Mouse (Mus musculus): ENCODE measurements around the gene Cep112.

Gene Cep112

DNA sequence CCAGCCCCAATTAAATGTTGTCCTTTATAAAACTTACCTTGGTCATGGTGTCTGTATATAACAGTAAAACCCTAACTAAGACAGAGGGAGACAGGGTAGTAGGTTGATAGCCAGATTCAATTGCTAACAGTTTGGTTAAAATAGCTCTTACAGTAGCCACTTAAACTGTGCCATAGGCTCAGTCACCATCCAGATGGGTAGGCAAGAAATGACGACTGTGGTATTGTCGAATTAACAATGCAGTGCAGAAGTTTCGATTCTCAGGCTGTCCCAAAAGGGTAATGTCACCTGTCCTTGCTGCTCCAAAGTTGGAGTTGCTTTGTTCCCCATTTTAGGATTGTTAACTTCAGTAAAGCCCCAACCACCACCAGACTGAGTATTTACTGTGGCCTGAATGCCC lies 446.8 kb downstream of the Cep112 start:
- no peak for DNase-seq (ENCODE audit: low read depth, low spot score)

DNA sequence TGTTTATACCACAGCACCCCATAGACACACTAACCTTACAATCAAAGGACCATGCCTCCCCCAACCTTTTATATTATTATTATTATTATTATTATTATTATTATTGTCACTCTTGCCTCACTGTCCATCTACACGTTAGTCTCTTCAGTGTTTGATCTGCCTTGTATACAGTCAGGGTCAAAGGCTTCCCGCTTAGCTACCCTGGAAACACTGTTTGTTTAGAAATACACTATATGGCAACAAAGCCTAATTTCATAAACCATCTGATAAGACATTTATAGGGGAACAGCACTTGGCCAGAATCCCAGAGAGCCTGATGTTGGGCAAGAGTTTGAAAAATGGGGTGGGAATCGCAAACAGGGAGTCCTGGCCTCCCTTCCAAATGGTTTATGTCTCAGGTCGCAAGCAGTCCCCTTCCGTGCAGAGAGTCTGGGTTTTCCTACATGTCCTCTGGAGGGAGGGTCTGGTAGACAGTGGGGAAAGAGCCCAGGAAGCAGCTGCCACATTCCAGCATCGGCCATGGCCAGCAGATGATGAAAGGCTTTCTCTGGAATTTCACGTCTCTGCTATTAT lies 451.7 kb downstream of the Cep112 start:
- no peak for DNase-seq (ENCODE audit: low read depth, low spot score)

DNA sequence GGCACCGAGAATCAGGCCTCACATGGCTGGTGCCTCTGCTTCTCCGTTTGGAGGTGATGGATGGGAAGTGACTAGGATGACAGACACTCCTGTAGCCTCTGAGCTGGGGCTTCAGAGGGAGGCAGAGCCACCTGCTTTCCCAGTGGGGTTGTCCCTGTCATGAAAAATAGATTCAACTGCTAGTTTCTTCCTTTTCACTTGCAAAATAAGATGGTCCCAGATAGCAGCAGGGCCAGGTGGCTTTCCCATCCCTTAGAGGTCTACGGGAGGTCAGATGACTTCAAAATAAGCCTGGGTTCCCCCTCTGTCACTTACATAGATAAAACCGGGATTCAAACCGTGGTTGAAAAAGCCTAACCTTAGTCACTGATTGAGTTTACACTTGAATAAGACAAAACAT lies 452.5 kb downstream of the Cep112 start:
- DNase-seq (ENCODE audit: low read depth, low spot score): no peak

DNA sequence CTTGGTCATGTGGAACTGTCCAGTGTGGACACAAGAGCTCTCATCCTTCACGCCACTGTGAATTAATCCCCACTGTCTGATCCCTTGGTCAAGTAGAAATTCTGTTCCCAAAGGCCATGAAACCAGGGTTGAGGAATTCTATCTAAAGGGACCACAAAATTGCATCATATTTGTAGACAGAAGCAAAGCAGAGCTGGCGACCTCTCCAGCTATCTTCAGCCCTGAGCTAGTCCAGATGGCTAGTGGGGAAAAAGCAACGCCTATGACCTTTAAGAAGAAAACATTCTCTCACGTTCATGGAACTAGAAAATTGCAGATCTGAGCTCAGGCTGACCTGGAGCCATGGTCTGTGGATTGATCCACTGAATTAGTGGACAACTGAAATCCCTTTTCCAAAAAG lies 455.6 kb downstream of the Cep112 start:
- no peak for DNase-seq (ENCODE audit: low read depth, low spot score)

DNA sequence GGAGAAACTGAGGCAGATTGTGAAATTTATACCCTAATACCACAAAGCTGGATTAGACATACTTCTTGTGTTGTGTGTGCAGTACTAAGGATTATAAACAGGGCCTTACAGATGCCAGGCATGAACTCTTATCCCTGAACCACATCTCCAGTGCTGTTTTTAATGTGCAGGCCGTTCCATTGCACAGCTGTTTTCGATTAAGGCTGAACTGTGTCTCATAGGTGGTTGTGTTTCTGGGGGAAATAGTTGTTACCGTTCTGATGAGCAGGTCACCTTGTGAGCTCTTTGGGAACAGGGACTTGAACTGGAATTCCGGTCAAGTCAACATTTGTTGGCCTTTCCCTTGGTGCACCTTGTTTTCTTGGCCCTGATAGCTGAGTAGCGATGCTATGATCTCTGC lies 456.7 kb downstream of the Cep112 start:
- no peak for DNase-seq (ENCODE audit: low read depth, low spot score)

DNA sequence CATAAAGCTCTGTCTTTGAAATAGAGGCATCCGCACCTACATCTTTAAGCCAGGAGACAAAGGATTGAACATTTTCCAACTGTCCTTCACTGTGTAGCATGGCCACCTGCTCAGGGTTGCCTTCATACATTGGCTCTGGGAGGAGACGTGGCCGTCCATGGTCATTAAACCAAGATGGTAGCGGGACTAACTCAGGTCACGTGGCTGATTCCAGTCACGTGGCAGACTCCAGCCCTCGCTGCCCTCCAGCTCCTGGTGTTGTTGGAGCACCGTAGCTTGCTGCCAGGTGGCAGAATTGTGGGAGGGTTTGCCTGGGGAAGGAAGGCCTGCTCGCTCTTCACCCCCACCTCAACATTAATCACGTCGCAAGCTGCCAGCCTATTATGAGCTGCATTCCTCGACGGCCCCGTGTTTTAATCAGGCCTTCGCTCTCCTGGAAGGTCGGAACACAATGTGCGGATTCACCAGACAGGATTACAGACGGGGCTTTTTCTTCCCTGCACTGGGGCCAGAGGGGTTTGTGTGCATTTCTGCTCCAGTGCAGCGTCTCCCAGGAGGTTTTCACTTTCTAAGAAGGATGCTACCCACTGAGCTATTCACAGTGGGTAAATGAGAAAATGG lies 460.4 kb downstream of the Cep112 start:
- no peak for DNase-seq (ENCODE audit: low read depth, low spot score)

DNA sequence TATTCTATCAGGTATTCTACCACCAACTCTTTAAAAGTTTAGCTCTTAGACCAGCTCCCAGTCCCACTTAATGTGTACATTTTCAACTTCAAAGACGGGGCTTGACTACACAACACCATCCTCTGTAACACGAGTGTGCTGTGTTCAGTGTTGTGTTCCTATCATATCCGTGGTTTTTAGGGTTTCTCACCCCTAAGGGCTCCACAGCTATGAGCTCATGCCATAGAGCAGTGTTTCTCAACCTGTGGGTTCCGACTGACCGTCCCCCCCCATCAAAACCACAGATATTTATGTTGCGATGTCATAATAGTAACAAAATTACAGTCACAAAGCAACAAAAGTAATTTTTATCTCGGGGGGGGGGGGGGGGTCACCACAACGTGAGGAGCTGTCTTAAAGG lies 461.1 kb downstream of the Cep112 start:
- no peak for DNase-seq (ENCODE audit: low read depth, low spot score)

DNA sequence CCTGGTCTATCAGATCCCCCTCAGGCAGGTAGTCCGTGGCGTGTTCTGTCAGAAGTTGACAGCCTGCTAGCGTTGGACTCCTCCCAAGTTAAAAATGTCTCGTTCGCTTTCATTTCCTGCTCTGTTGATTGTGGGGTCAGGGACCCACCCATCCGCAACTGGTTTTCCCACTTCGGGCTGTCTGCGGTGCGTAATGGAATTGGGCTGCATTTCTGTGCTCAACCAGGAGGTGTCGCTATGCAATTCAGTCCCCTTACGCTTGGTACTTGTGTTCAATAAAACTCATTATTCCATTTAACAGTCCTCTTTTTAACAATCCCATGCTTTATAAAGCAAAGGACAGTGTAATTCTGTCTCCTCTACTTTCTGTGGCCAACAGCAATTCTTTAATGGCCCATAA lies 464.1 kb downstream of the Cep112 start:
- DNase-seq (ENCODE audit: low read depth, low spot score): no peak

DNA sequence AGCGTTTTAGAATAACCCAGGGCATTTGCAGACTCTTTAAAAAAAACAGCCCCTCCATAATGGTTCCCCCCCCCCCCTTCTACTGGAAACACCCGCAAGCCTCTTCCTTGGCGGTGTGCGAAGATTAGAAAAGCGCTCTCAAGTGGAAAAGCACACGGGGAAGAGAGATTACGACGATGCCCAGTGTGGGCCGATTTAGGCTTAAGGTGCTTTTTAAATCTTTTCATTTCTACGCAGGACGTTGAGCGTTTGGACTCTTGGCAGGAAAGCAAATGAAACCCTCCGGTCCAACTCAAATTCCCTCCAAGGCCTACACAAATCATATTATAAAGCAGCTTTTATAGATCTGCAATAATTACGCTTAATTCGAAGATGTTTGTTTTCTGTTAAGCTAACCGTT lies 465.6 kb downstream of the Cep112 start:
- DNase-seq (ENCODE audit: low read depth, low spot score): no peak

DNA sequence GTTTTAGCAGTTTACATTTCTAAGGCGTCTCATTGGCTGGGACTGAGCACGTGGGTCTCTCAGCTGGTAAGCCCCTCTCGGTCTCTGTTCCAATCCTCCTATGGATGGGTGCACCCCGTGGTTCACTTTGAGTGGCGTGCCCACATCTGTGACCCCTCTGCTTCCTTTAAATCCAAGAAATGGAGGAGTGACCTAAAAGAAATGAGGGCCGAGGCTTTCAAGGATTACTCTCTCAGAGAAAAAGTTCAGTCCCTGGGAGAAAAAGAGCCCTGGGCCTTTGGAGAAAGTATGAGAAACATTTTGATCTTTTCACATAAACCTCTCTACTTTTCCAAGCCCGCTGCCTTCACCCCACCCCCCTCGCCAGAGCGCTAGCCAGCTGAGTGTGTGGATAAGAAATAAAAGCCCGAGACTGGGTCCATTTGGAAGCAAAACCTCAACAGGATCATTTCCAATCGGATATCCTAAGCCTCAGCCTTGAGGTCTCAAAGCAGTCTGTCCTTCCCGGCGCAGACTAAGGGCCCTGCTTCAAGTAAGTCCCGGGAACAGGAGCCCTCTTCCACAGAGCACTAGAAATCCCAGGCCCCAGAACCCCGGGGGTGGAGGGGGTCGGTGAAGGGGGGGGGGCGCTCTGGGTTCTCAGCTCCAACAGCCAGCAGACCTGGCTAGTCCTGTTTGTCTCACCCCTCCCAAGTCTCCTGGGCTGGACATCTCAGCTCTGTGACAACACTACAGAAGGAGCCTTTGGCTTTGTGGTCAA lies 466.3 kb downstream of the Cep112 start:
- DNase-seq (ENCODE audit: low read depth, low spot score): no peak

DNA sequence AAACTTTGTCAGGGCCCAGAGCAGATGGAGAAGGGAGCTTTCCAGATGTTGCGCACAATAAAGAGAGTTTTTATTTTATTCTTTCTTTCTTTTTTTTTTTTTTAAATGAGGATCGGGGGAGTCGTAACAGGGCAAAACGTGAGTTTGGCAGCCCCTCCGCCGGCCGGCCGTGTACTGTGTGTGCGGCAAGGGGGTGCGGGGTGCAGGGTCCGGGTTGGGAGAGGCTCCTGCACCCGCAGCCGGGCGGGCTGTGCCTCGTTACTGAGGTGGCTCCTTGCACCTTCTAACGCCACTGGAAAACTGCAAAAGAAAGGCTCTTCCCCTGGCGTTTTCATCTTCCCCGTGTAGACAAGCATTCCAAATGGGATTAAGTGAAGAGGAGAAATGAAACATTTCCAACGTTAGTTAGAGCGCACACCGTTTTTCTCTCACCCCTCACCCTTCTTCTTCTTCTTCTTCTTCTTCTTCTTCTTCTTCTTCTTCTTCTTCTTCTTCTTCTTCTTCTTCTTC lies 466.9 kb downstream of the Cep112 start:
- no peak for DNase-seq (ENCODE audit: low read depth, low spot score)

DNA sequence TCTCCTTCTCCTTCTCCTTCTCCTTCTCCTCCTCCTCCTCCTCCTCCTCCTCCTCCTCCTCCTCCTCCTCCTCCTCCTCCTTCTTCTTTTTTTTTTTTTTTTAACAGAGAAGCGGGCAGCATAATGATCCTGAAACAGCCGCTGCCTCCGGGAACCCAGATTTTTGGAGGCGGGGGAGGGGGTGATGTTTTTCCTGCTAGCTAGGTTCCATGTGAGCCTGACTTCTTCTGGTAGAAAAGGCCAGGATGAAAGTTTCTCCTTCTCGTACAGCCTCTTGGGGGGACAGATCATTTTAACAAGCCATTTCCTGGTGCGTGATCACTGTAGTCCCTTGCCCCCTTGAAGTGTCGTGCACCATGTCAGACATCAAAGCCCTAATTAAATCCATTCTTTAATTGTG lies 467.4 kb downstream of the Cep112 start:
- no peak for DNase-seq (ENCODE audit: low read depth, low spot score)

DNA sequence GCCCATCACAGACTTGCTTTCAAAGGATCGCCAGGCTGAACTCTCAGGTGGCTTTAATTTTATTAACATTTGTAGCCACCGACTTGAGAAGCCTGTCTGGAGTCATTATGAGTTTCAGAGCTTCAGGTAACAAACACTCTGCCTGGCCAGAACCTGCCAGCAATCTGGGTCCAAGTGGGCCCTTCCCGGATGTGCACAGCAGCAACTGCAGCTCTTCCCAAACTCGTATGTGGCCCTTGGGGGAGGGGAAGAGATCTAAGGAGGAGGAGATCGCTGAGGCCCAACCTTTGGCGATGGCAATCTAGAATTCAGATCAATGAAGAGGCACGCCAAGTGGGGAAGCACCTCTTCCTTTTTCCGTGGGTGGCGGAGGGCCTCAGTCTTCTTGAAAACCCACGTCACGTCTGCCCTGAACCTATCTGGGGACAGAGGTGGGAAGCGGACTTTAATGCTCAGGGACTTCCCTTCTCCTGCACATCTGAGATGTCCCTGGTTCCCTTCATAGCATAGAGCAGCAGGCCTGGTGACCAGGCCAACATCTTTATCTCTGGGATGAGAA lies 468.3 kb downstream of the Cep112 start:
- no peak for DNase-seq (ENCODE audit: low read depth, low spot score)

DNA sequence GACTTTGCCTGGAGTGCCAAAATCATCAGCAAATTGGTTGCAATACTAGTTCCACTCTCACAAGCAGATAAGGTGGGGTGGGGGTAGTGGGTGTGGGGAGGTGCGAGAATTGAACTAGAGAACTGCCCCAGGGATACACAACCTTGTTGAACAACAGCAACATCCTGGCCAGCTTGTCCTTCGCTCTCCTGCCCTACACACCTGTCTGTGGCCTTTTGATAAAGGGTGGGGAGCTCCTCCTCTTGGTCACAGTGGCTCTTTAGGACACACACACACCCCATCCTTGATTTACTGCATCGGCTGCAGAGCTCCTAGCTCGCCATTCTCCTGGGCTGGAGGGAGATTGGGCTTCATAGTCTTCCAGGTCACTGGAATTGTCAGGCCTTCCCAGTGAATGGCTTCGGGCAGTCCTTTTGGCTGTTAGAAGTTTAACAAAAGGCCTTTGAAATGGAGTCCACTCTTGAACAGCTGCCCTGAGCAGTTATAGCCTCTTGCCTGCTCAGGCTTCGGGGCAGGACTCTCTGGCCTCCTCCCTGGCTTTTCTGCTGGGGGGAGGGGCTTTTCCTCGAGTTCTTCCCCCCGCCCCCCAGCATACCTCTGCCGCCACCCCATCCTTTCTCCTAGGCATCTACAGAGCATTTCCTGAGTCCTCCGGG lies 469.0 kb downstream of the Cep112 start:
- DNase-seq (ENCODE audit: low read depth, low spot score): no peak

DNA sequence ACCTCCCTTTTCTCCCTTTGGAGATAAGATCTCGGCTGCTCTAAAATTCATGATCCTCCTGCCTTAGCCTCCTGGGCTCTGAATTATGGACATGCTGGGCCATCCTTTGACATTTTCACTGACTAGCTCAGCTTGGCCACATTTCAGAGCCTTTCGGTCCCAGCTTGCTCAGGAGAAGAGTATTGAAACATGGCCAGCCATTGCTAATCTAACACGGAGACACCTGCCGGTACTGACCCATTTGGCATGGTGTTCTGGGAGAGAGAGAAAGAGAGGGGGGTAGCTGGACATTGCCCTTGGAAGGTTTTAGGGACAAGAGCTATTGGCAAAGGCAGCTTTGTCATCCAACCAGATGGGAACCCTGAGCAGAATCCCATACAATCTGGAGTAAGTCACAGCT lies 472.0 kb downstream of the Cep112 start:
- no peak for DNase-seq (ENCODE audit: low read depth, low spot score)

DNA sequence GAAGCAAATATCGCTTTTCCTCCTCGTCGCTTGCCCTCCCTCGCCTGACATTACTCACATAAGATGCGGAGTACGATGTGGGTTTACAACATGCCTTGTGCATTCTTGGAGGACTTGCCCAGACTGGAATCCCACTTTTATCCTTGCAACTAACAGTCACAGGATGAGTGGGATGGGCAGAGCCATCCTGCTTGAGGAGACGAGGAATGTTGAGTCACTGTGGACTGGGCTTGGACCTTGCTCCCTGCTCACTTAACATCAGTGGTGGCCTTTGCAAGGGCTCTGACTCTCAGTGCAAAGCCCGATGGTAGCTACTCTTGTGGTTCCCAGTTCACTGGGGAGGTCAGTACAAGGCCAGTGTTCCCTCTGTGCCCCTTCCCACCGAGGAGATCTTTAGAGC lies 473.1 kb downstream of the Cep112 start:
- no peak for DNase-seq (ENCODE audit: low read depth, low spot score)

DNA sequence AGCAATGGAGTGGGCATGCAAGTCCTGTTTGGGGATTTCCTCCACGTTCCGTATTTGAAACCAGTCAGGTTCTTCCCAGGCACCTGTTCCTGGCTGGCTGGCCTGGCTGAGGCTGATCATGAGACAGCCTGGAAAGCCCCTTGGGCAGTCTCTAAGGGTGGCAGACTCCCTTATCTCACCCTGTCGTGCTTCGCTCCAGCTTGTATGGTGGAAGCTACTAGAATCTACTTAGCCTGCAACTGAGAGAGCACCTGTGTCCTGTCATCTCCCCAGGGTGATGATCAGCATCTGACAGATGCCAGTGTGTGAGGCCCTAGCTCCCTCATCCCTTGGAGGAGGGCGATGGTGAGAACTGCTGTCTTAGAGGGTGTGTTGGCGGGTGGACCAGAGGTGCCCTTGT lies 473.5 kb downstream of the Cep112 start:
- no peak for DNase-seq (ENCODE audit: low read depth, low spot score)

DNA sequence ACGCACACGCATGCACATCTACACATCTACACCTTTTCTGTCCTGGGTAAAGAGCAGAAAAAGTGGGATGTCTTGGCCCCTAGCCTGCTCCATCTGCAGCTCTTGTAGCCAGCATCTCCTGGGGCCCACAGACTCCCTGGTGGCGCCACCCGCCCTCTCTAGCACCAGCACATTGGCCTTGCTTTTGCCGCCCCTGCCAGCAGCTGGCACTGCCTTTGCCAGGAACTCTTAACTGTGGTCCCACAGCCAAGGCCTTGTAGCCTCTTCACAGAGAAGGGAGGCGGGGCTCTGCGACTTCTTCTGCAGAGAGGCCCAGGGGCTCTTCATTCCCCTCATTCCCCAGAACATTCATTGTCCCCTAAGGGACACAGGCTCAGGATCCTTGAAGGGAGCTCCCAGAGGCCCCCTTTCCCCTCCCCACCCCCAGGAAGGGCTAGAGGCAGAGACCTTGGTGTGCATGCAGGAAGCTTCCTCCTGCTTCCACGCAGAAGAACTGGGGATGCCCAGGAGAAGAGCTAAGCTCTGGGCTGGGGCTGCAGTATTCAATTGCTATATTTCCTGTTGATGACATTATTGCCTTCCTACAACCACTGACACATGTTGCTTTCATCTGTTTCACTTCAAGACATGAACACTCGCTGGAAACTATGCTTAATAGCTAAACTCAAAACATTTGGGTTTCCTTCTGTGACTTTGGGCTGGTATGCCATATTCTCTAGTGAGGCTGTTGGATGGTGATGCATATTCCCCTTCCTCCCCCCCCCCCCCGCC lies 475.9 kb downstream of the Cep112 start:
- DNase-seq (ENCODE audit: low read depth, low spot score): no peak

DNA sequence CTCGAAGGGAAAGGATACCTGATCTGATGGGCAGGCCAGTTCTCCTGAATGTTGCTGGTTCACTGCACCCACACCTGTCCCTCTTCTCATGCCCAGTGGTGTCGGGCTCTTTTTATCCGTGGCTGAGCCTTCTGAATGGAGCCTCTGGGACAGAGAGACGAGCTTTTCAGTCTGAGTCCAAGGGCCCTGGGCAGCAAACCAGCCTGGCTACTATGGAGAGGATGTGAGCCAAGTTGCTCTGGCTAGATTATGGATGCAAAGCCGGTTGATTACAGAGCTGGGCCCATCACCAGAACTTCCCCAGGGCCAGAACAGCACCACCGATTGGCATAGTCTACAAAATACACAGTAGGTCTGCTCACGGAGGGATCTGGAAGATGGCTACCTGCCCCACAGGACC lies 476.7 kb downstream of the Cep112 start:
- DNase-seq (ENCODE audit: low read depth, low spot score): no peak

DNA sequence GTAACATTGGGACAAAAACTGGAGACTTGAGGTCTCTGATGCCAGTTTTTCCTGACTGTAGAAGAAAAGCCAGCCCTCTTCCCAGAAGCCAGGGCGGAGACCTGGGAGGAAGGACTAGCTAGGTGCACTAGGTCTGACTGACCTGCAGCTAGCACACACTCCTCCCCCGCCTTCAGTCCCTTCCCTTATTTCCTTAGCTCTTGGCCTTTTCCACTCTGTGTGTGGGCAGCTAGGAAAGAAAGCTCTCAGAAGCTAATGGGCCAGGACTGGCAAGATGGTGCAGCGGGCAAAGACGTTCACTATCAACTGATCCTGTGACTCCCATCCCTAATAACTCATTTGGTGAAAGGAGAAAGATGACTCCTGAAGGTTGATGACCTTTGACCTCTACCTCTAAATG lies 477.3 kb downstream of the Cep112 start:
- no peak for DNase-seq (ENCODE audit: low read depth, low spot score)

DNA sequence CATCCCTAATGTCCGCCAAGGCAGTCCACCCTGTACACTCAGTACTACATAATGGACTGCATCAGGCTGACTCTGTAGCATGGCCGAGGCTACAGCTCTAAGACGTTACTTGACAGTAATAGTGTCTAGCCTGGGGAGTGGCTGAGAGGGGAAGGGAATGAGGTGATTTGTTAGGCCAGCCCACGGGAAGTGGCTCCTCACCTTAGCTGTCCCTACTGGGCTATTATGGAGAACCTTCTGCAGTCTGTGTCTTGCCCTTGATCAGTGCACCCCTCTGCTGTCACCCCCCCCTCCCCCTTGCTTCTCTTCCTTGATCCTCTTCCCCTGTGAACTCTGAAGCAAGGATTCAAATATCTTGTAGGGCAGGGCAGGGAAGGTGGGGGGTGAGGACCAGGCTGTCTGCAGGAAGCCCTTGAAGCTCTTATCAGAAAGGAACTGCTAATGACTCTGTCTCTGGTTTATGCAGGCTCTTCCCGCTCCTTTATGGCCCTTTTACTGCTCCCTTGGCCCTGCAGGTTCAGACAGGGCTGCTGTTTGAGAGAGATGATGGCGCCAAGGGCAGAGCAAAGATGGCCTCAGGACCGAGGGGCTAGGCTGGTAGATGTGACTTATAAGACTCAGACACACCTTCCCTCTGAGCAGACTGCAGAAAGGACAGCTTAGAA lies 481.7 kb downstream of the Cep112 start:
- no peak for DNase-seq (ENCODE audit: low read depth, low spot score)
